Mouse (Mus musculus) spleen, adult 12 weeks (tissue): ENCODE results near the gene Ank2.

Experiments
- DNase-seq: peaks from one replicate; pipeline ENCODE4 v3.0.0; 2022; ENCODE audit warnings: low spot score

Gene Ank2

DNA sequence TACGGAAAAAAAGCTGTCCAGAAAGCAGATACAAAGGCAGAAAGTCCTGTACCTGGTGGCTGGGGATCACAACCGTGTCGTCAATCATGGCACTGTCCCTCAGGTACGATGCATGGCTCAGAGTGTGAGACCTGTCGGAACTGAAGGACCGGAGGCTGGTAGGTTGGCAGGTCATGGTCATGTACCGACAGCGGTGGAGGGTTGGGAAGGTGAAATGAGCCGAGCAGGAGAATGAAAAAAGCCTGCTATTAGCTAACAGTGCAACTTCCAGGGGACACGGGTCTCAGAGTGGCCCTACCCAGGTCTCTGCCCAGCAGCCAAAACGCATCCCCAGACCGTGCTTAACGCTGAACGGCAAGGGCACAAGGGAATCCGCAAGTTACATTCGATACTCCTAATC is 522.4 kb downstream of the Ank2 start:
- DNase-seq: no peak

- no peak for DNase-seq
Measured at GRCm38 (mm10) chr3:126975409-126975808, 523.7 kb downstream of the Ank2 start.

DNA sequence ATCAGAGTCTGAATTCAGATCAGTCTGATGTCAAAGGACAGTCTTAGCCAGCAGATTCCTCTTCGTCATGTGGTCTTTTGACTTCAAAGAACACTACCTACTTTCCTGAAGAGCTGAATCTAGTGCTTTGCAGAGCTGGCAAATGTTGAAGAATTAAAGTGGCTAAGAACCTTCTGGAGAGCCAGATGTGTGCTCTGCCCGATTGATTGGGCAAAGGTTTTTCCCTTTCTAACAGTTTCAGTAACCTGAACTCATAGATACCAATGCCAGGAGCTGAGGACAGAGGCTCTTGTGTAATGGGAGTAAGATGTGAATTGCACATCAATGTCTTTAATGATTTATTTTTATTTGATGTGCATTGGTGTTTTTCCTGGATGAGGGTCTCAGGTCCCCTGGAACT is 525.6 kb downstream of the Ank2 start:
- DNase-seq: no peak

DNA sequence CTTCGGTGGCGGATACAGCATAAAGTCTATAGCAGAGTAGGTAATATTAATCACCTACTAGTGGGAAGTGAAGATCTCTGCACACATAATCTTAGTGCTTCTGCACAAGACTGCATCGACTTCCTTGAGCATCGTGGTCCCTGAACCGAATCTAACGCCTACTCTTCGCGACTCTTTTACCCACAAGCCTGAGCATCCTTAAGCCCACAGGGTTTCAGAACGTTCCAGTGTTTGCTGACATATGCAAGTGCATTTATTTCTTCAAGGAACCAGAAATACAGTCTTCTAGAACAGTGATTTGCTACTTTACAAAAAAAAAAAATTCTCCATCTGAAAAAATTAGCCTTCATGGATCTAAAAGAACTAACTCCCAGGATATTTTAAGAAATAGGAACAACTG is 527.6 kb downstream of the Ank2 start:
- DNase-seq: no peak

- no peak for DNase-seq
Measured at GRCm38 (mm10) chr3:126968721-126969120, 530.4 kb downstream of the Ank2 start.

DNA sequence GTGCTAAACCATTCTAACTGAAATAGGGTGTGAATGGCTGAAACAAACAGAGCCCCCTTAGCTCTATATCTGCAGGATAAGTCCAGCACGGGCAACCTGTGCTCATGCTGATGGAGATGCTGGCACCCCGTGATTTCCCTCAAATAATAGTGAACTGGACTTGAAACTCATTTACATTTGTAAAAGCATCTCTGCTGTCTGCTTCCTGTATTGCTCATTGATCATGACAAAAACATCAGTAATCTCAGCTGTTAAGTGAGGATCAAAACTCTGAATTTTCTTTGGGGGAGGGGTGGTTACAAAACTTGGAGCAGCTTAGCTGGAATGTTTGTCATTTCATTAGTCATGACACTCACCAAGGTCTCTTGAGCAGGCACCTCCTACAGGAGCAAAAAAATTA is 533.4 kb downstream of the Ank2 start:
- DNase-seq: no peak

DNA sequence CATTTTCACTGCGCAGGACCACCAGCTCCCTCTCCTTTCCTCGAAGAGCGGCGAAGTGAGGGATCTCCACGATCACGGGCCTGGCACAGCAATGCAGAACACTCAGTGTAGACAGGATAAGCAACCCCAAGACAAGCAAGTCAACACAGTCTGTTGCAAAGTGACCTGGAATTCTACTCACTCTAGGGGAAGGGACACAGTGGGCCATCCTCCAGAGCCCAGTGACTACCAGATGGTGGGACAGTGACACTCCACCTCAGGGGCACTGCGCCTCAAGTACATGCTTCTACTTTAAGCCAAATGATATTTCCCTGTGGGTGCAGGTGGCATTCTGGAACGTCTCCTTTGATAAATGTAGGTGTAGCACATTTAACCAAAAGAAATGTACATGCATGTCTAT is 536.8 kb downstream of the Ank2 start:
- no peak for DNase-seq

GRCm38 (mm10) chr3:126952698-126953097 is 546.5 kb downstream of the Ank2 start:
- no peak for DNase-seq

DNA sequence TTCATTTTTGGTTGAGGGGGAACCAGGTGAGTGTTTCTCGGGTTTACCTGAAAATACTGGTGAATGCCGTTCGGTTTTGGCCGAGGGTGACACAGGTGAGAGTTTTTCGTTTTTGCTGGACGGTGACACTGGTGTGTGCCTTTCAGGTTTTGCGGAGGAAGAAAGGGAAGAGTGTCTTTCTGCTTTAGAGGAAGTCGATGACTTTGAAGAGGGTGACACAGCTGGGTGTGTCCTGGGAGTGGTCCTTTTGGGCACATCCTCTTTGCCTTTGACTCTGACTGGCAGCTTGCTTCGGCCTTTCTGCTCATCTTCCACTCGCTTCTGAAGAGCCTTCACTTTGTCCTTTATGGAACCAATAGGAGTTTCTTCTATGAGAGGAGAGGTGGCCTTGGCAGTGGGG is 552.6 kb downstream of the Ank2 start:
- DNase-seq: no peak

DNA sequence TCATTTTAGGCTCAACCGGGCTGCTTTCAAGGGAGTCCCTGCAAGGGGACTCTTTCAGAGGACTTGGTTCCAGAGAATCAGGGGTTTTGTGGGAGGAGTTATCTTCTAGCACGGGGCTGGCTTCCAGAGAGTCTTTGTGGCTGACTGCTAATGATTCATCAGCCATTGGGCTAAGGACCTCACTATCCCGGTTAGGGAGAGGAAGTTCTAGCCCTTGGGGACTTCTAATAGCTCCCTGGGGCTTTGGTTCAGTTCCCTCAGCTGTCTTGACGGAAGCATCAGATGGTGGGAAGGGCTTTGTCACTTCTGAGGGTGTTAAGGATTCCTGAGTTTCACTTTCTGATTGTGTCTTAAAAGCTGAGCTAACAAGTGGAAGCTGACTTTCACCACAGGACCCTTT is 554.3 kb downstream of the Ank2 start:
- no peak for DNase-seq

DNA sequence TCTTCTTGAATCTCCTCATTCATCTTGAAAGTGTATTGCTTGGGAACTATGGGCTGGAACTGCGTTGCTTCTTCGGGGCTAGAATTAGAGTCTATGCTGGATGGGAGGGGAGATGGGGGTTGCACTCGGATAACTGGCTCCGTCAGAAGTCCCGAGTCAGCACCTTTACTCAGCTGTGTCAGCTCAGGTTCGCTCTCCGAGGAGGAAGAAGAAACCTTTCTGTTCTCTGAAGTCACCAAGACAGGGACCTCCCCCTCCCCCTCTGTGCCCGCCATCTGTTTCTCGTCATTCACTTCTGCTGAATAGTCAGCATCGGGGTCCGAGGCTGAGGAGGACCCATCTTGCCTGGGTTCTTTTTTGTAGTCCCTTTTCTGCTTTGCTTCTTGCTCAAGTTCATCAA is 555.1 kb downstream of the Ank2 start:
- DNase-seq: no peak

DNA sequence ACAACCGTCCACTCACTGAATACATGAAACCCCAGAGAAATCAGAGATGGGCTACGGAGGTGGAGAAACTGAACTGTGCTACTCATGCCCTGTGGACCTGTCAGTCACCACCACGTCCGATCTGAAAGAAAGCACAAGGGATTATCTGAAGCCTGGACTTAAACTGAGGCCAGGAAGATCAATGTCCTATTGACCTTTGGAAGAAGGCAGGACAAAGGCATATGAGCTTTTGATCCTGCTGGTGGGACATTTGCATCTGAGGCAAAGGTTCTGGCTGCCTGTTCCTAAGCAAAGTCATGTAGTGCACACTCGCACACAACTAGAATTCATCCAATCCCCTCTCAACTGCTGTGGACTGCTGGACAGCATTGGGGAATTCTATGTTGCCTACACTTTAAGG is 558.7 kb downstream of the Ank2 start:
- DNase-seq: no peak

GRCm38 (mm10) chr3:126931884-126932506 is 567.2 kb downstream of the Ank2 start:
- DNase-seq: no peak

DNA sequence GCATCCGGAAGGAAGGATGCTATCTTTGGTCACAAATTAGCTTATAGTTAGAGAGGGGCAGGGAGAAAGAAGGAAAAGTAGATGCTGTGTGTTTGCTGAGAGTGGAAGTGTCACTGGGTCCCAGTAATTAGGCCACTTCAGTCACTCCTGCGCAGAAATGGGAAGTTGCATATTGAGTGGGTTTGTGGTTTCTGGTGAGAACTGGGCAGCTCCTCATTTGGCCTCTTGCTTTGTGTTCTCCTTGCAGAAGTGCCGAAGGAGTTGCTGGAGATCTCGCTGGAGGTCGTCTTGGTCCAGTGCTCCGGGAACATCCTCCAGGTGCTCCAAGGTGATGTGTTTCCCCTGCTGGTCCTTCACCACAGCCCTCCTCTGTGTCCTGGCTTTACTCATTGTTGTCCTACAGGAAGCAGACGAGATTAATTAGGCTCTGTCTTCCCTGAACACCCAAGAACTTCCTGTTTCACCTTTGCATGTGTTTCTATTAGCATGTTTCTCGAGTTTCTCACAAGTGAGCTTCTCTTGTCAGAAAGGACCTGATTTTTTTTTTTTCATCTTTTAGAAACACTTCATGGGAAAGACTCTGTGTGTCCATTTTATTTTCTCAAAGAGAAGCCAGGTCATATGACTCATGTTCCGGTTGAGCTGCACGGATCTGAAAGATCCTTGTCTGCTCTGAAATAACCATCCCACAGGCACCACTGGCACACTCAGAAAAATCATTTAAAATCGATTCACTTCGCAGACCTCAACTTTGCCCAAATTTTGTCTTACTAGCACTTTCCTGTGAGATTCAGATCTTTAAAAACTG is 575.4 kb downstream of the Ank2 start:
- DNase-seq: no peak

DNA sequence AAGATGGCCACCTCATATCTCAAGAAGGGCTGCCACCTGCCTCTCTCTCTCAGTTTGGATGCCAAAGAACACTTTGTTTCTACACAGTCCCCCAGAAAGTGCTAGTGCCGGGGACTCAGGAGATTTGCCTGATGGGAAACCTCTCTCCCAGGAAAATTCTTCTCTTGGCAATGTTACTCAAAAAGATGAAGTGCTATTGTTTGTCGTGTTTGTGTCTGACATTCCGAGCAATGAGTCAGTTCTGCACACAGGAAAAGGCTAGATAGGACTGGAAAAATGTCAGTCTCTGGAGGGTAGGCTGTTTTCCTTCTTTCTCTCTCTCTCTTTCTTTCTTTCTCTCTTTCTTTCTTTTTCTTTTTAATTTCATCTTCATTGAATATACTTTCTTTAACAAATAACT is 577.2 kb downstream of the Ank2 start:
- no peak for DNase-seq

- no peak for DNase-seq
Measured at GRCm38 (mm10) chr3:126920296-126920695, 578.9 kb downstream of the Ank2 start.

DNA sequence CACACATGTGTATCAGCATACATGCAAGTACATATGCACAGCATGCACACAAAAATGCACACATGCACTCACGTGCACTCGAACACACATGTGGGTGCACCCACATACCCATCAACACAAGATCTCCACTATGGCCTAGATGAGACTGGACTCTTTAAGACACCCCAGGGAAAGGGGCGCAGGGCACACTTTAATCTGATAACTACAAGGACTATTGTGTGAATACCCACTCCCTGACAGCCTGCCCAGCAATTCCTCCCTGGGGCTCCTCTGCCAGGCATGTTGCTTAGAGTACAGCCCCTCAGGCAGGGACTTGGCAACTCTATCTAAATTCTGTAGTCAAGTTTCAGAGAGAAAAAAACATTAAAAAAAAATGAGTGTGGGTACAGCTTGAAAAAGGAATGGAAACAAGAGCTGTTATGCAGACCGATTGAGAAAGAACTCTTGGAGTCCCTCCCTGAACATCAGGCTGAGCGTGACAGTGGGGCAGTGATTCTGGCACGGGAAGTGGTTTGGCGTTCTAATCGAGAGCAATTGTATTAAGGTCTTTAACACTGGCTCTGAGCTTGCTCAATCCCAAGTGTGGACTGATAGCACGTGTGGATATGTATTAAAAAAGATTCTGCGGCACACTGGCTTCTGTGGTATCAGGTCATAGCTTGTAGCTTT is 580.2 kb downstream of the Ank2 start:
- DNase-seq: no peak

DNA sequence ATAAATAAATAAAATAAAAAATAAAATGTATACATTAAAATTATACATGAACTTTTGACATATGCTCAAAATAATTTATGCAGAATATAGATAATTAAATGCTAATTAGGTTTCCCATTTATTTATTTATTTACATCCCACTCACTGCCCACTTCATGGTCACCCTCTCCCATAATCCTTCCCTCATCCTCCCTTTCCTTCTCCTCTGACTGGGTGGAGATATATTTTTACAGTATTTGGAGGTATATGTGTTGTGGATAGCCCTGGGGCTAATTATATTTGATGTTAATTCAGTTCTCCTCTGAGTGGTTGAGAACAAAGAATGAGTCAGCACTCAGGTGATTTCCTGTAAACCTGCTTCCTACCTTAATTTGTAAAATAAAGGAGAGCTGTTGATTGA is 582.8 kb downstream of the Ank2 start:
- DNase-seq: no peak

DNA sequence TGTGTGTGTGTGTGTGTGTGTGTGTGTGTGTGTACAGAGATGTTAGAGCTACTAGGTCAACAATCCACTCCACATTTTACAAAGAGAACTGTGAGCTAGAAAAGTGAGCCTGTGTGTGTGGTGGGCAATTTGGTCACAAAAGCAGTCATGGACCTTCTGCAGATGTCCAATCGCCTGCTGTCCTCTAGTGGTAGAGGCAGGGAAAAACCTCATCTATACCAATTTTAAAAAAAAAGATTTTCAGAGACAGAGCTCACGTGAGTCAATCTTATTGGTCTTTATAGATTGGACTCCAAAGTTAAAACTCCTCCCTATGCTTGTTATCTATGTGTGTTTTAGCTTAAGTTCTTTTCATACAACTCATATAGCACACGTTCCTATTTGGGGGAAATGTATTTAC is 595.6 kb downstream of the Ank2 start:
- DNase-seq: no peak

GRCm38 (mm10) chr3:126886644-126887043 is 612.5 kb downstream of the Ank2 start:
- DNase-seq: no peak

GRCm38 (mm10) chr3:126886090-126886489 is 613.1 kb downstream of the Ank2 start:
- DNase-seq: no peak

GRCm38 (mm10) chr3:126878233-126878632 is 620.9 kb downstream of the Ank2 start:
- no peak for DNase-seq
